Mouse (Mus musculus) olfactory bulb, adult 2 months (tissue): Measurements from ENCODE around the gene Fcho2.

Experiments used
- CTCF ChIP-seq: fragments of 200-500 bp; IDR thresholded peaks from 2 replicates; pipeline ENCODE4 v1.5.1; 2012; ENCODE audit warnings: low read depth, mild to moderate bottlenecking, low read length, moderate library complexity; ENCODE audit not compliant: insufficient read depth
- POLR2A ChIP-seq: fragments of 200-500 bp; IDR thresholded peaks from 2 replicates; pipeline ENCODE4 v1.6.1; 2012; ENCODE audit warnings: mild to moderate bottlenecking, low read depth, low read length, moderate library complexity; ENCODE audit not compliant: insufficient read depth

DNA sequence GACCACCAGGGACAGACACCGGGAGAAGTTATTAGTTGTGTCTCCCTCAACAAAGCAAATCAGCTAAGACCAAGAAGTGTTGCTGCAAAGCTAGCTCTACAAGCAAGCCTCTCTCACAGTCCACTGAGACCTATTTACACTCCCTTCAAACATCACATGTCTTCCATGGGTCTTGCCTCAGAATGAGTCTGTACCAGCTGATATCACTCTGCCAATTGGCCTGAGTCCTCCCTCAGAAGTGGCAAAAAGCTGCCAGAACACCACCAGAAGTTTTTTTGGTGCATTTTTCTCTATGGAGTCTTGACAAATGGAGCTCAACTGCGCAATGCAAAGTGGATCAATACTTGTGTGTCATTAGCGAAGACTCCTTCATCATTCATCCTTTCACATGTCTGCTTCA lies 19.7 kb downstream of the Fcho2 start:
- TF ChIP-seq POLR2A (no peak), CTCF (no peak)
